Mouse (Mus musculus) brain, embryonic 14.5 days (tissue): ENCODE data around the gene Hoxb5. TPM values are rescaled to one million over a fixed set of nuclear protein-coding genes. Genes with fewer than 3 reads are reported as not detected.

Experiments
- DNase-seq: peaks from one replicate; pipeline ENCODE4 v3.0.0-alpha.2; 2011; ENCODE audit warnings: low read depth
- CTCF ChIP-seq: fragments of 200-500 bp; IDR thresholded peaks from 2 replicates; pipeline ENCODE4 v1.5.1; 2012; ENCODE audit warnings: inconsistent platforms, mild to moderate bottlenecking, moderate library complexity, borderline replicate concordance; ENCODE audit not compliant: insufficient read depth, insufficient read length; ENCODE audit errors: extremely low read depth
- POLR2A ChIP-seq: fragments of 200-500 bp; IDR thresholded peaks from 2 replicates; pipeline ENCODE4 v1.6.1; 2012; ENCODE audit warnings: mild to moderate bottlenecking, inconsistent platforms, borderline replicate concordance; ENCODE audit not compliant: poor library complexity, insufficient read depth, insufficient read length, severe bottlenecking; ENCODE audit errors: extremely low read depth
- polyA plus RNA-seq: library from polyadenylated mRNA; depleted of rRNA; stranded (reverse); fragments of >200 nt; gene quantifications from 2 replicates; pipeline ENCODE4 v1.2.3, GENCODE M21; 2012; rRNA removed

The Hoxb5 gene
- polyA plus RNA-seq, 1 experiment = 43.9 TPM

DNA sequence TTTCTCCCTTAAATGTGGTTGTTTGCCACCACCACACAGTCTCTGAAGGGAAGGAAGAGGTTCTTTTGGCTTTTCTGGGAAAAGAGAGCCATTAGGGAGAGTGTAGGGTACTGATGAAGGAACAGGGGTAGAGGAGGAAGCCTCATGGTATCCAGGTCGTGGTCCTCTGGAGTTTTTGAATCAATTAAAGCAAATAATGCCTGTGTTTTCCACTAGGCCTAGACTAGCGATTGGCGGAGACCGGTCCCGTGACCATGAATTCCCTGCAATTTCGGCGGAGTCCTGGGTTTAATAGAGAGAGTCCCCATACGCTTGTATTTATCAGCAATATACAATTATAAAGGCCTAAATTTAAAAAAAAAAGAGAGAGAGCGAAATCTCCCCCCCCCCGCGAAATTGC is 48.2 kb downstream of the Hoxb5 start:
- DNase-seq = peak; percentile 35
- TF ChIP-seq CTCF = no peak
- TF ChIP-seq POLR2A = no peak

GRCm38 (mm10) chr11:96351831-96352230 is 48.7 kb downstream of the Hoxb5 start:
- TF ChIP-seq CTCF (no peak), POLR2A (no peak)
- peak; percentile 24 for DNase-seq

- peak; percentile 57 for DNase-seq
- TF ChIP-seq POLR2A (no peak), CTCF (no peak)
Observed at GRCm38 (mm10) chr11:96352691-96353521, 49.8 kb downstream of the Hoxb5 start.

- no peak for TF ChIP-seq CTCF
- TF ChIP-seq POLR2A = no peak
- peak; percentile 68 for DNase-seq
Observed at GRCm38 (mm10) chr11:96353522-96353841, 50.3 kb downstream of the Hoxb5 start.

DNA sequence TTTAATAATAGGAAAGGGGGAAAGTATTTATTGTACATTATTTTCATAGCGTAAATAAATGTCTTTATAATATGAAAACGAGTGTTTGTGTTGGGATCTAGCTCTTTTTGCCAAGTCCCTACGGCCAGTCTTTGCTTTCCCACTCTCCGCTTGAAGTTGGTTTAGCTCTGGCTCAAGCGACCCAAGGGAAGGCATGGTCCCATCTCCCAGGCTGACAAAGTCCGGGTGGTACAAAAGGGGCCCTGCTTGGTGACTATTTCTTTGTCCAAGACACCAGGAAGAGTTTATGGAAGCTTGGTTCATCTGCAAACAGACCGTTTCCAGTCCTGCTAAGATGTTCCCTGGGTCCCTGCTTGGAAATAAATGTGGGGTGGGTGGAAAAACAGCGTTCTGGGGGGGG is 50.8 kb downstream of the Hoxb5 start:
- no peak for TF ChIP-seq CTCF
- TF ChIP-seq POLR2A = no peak
- peak; percentile 53 for DNase-seq

DNA sequence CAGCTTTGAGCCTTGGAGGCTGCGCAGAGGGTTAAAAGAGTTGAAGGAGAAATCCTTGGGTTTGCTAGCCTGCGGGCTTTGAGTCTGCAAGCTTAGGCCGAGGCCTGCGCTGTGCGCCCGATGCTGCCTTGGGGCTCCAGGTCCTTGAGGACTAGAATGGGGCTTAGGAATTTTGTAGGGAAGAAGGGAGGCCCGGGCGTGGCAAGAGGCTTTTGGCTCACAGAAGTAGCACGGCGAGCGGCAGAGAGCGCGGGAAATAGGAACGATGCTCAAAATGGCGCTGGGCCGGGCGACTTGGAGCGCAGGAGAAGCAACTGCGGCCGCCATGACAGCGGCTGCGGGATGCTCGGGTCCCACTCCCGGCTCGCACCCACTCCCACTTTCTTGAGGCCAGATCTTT is 51.2 kb downstream of the Hoxb5 start:
- TF ChIP-seq POLR2A (no peak), CTCF (no peak)

GRCm38 (mm10) chr11:96354801-96355311 is 51.7 kb downstream of the Hoxb5 start:
- TF ChIP-seq CTCF = no peak
- TF ChIP-seq POLR2A = no peak

More for the DNA sequence above, 51.2 kb downstream of the Hoxb5 start:
- DNase-seq = peak; percentile 56

More at GRCm38 (mm10) chr11:96354801-96355311, 51.7 kb downstream of the Hoxb5 start:
- no peak for DNase-seq

Other genes with a start within 250 kb of the Hoxb5 start
- 57.9 and 62.6 TPM in 2 replicates for gene Ube2z, start 237.9 kb upstream of the Hoxb5 start, polyA plus RNA-seq
- 312 and 344 TPM in 2 replicates for gene Atp5g1, start 227.7 kb upstream of the Hoxb5 start, polyA plus RNA-seq
- not detected in 2 replicates for gene Calcoco2, start 191.4 kb upstream of the Hoxb5 start, polyA plus RNA-seq
- 0.71 and 0.86 TPM in 2 replicates for gene Ttll6, start 169.6 kb upstream of the Hoxb5 start, polyA plus RNA-seq
- not detected in 2 replicates for gene Hoxb13, start 109.0 kb upstream of the Hoxb5 start, polyA plus RNA-seq
- 0.04 and 0.06 TPM in 2 replicates for gene Hoxb9, start 31.9 kb upstream of the Hoxb5 start, polyA plus RNA-seq
- gene Hoxb8, start 21.4 kb upstream of the Hoxb5 start, polyA plus RNA-seq = 0.38 and 19.0 TPM in 2 replicates
- 0.11 and 2.4 TPM in 2 replicates for gene Hoxb7, start 16.7 kb upstream of the Hoxb5 start, polyA plus RNA-seq
- 0.68 and 14.3 TPM in 2 replicates for gene Hoxb6, start 10.9 kb upstream of the Hoxb5 start, polyA plus RNA-seq
- 0.72 and 6.6 TPM in 2 replicates for gene Hoxb4, start 14.9 kb downstream of the Hoxb5 start, polyA plus RNA-seq
- 4.6 and 41.7 TPM in 2 replicates for gene Hoxb3, start 20.0 kb downstream of the Hoxb5 start, polyA plus RNA-seq
- 3.6 and 18.5 TPM in 2 replicates for gene Hoxb2, start 47.2 kb downstream of the Hoxb5 start, polyA plus RNA-seq
- gene Hoxb1, start 62.4 kb downstream of the Hoxb5 start, polyA plus RNA-seq = 0.04 TPM in 1 of 2 replicates, not detected in the other
- 1.9 and 2.3 TPM in 2 replicates for gene Skap1, start 161.3 kb downstream of the Hoxb5 start, polyA plus RNA-seq